Mouse (Mus musculus) neural tube, embryonic 11.5 days (tissue): ENCODE data around the gene Hook2. TPM values are rescaled to one million over a fixed set of nuclear protein-coding genes. Genes with fewer than 3 reads are reported as not detected.
A peak's percentile ranks its signal among the peaks of the same experiment; 100 is the strongest.

Experiments
- ATAC-seq: fragments of 200-750 bp; cut with Nextera tagmentation; 2 replicates; pipeline ENCODE4 v1.8.0; 2017; ENCODE audit warnings: moderate number of reproducible peaks, mild to moderate bottlenecking, moderate TSS enrichment, moderate library complexity; ENCODE audit not compliant: insufficient read depth, low FRiP score, low TSS enrichment
- DNase-seq: peaks from one replicate; pipeline ENCODE4 v3.0.0-alpha.2; 2015; ENCODE audit warnings: low spot score
- H3K27ac ChIP-seq: fragments of 300-500 bp; sonication (generic); 2 replicates; pipeline ENCODE4 v1.5.1; 2014; ENCODE audit warnings: low read depth, mild to moderate bottlenecking, low read length
- H3K27me3 ChIP-seq: fragments of 300-500 bp; sonication (generic); 2 replicates; pipeline ENCODE4 v1.6.1; 2014; ENCODE audit warnings: mild to moderate bottlenecking, low read length, mixed read lengths; ENCODE audit not compliant: control insufficient read depth, insufficient read depth
- H3K36me3 ChIP-seq: fragments of 300-500 bp; sonication (generic); 2 replicates; pipeline ENCODE4 v1.6.1; 2014; ENCODE audit warnings: mild to moderate bottlenecking, low read length, moderate library complexity, mixed read lengths; ENCODE audit not compliant: control insufficient read depth, insufficient read depth
- H3K4me1 ChIP-seq: fragments of 300-500 bp; sonication (generic); 2 replicates; pipeline ENCODE4 v1.6.1; 2014; ENCODE audit warnings: low read length, mixed read lengths; ENCODE audit not compliant: control insufficient read depth, insufficient read depth
- H3K4me2 ChIP-seq: fragments of 300-500 bp; sonication (generic); 2 replicates; pipeline ENCODE4 v1.6.1; 2014; ENCODE audit warnings: low read depth, mild to moderate bottlenecking, moderate library complexity
- H3K4me3 ChIP-seq: fragments of 300-500 bp; sonication (generic); 2 replicates; pipeline ENCODE4 v1.5.1; 2014; ENCODE audit warnings: low read depth, low read length
- H3K9ac ChIP-seq: fragments of 300-500 bp; sonication (generic); 2 replicates; pipeline ENCODE4 v1.6.1; 2014; ENCODE audit warnings: mild to moderate bottlenecking, low read length
- H3K9me3 ChIP-seq: fragments of 300-500 bp; sonication (generic); 2 replicates; pipeline ENCODE4 v1.6.1; 2016; ENCODE audit warnings: low read length; ENCODE audit not compliant: control insufficient read depth
- WGBS: fragments of 180-500 bp; shearing (Covaris S2); extraction: QIAGEN DNeasy Blood & Tissue Kit; methylation state at CpG from one replicate; pipeline ENCODE4 v1.1.7; 2014; 5-methylcytosine and 5-hydroxymethylcytosine counted together
- polyA plus RNA-seq: library from polyadenylated mRNA; unstranded; fragments of >200 nt; fragmentation: Nextera tagmentation; extraction: Ambion mirVana; gene quantifications from 2 replicates; pipeline ENCODE4 v1.2.1, GENCODE M21; 2014

Gene Hook2
- polyA plus RNA-seq, 1 experiment from 2014 or later = 12.9 TPM

- DNase-seq (no peak), ATAC-seq (no peak)
- Histone ChIP-seq H3K27ac (no peak overlapping the region), H3K9ac (no peak overlapping the region), H3K4me3 (no peak overlapping the region), H3K27me3 (peaks cover 25% of the 10 kb centered on the region), H3K4me1 (no peaks in the 10 kb centered on the region), H3K4me2 (no peak overlapping the region), H3K9me3 (no peaks in the 10 kb centered on the region), H3K36me3 (no peaks in the 10 kb centered on the region)
- 8% methylated on average over 18 of the region's 18 CpGs for WGBS
These were observed 37.7 kb upstream of the Hook2 start for GRCm38 (mm10) chr8:84952612-84953255.

GRCm38 (mm10) chr8:84956768-84957167 is 33.6 kb upstream of the Hook2 start:
- Histone ChIP-seq H3K27ac (no peak overlapping the region), H3K4me2 (no peak overlapping the region), H3K4me3 (no peak overlapping the region), H3K9me3 (no peaks in the 10 kb centered on the region), H3K4me1 (no peaks in the 10 kb centered on the region), H3K36me3 (no peaks in the 10 kb centered on the region), H3K9ac (no peak overlapping the region), H3K27me3 (0 out of 2 replicates have a peak, but pooled peaks cover 4% of the 10 kb centered on the region)
- ATAC-seq (no peak), DNase-seq (peak; percentile 74)
- WGBS = 53% methylated on average over 2 of the region's 2 CpGs

GRCm38 (mm10) chr8:84959811-84960210 is 30.6 kb upstream of the Hook2 start:
- Histone ChIP-seq H3K27me3 (no peaks in the 10 kb centered on the region), H3K9me3 (no peaks in the 10 kb centered on the region), H3K4me3 (no peak overlapping the region), H3K9ac (no peak overlapping the region), H3K4me1 (peaks cover under 1% of the 10 kb centered on the region), H3K36me3 (no peaks in the 10 kb centered on the region), H3K27ac (no peak overlapping the region), H3K4me2 (no peak overlapping the region)
- 97% methylated on average over 7 of the region's 7 CpGs for WGBS
- ATAC-seq = no peak
- no peak for DNase-seq

- no peaks in the 10 kb centered on the region for H3K27me3 ChIP-seq
- H3K4me1 ChIP-seq = peaks cover 8% of the 10 kb centered on the region
- 92% methylated on average over 4 of the region's 4 CpGs for WGBS
- no peak overlapping the region for H3K4me2 ChIP-seq
- H3K4me3 ChIP-seq = no peak overlapping the region
- no peak for ATAC-seq
- no peak overlapping the region for H3K9ac ChIP-seq
- no peaks in the 10 kb centered on the region for H3K9me3 ChIP-seq
- no peaks in the 10 kb centered on the region for H3K36me3 ChIP-seq
- no peak overlapping the region for H3K27ac ChIP-seq
- DNase-seq = no peak
These were observed 26.5 kb upstream of the Hook2 start for GRCm38 (mm10) chr8:84963952-84964351.

GRCm38 (mm10) chr8:84965731-84966291 is 24.6 kb upstream of the Hook2 start:
- WGBS = under 1% methylated on average over 41 of the region's 41 CpGs
- H3K27me3 ChIP-seq = no peaks in the 10 kb centered on the region
- H3K27ac ChIP-seq = no peak overlapping the region
- ATAC-seq = peak; percentile 78
- peaks cover 11% of the 10 kb centered on the region for H3K4me1 ChIP-seq
- no peaks in the 10 kb centered on the region for H3K36me3 ChIP-seq
- H3K4me2 ChIP-seq = peak overlapping the region; percentile 59
- no peaks in the 10 kb centered on the region for H3K9me3 ChIP-seq
- H3K9ac ChIP-seq = peak overlapping the region; percentile 58
- peak overlapping the region; percentile 59 for H3K4me3 ChIP-seq
- DNase-seq = peak; percentile 95

- WGBS = 57% methylated on average over 3 of the region's 3 CpGs
- Histone ChIP-seq H3K27ac (no peak overlapping the region), H3K4me3 (no peak overlapping the region)
These were observed 23.8 kb upstream of the Hook2 start for GRCm38 (mm10) chr8:84966603-84967002.

GRCm38 (mm10) chr8:84967532-84968304 is 22.7 kb upstream of the Hook2 start:
- Histone ChIP-seq H3K4me2 (no peak overlapping the region), H3K36me3 (no peaks in the 10 kb centered on the region; the same call in 1 of the 2 replicates), H3K27me3 (no peaks in the 10 kb centered on the region), H3K9me3 (no peaks in the 10 kb centered on the region), H3K9ac (no peak overlapping the region), H3K27ac (no peak overlapping the region), H3K4me3 (no peak overlapping the region), H3K4me1 (peaks cover 16% of the 10 kb centered on the region)
- 92% methylated on average over 13 of the region's 13 CpGs for WGBS
- DNase-seq = no peak
- ATAC-seq = no peak

More at GRCm38 (mm10) chr8:84966603-84967002, 23.8 kb upstream of the Hook2 start:
- H3K36me3 ChIP-seq = no peaks in the 10 kb centered on the region
- no peak for ATAC-seq
- H3K27me3 ChIP-seq = no peaks in the 10 kb centered on the region
- H3K4me2 ChIP-seq = no peak overlapping the region
- H3K9me3 ChIP-seq = no peaks in the 10 kb centered on the region
- H3K9ac ChIP-seq = no peak overlapping the region
- H3K4me1 ChIP-seq = peaks cover 16% of the 10 kb centered on the region
- no peak for DNase-seq

GRCm38 (mm10) chr8:84968650-84969049 is 21.8 kb upstream of the Hook2 start:
- ATAC-seq = no peak
- 14% methylated on average over 2 of the region's 2 CpGs for WGBS
- no peak for DNase-seq
- Histone ChIP-seq H3K27ac (no peak overlapping the region), H3K9ac (peak overlapping the region; percentile 97), H3K4me2 (peak overlapping the region; percentile 83), H3K36me3 (no peaks in the 10 kb centered on the region; the same call in 1 of the 2 replicates), H3K4me1 (peaks cover 16% of the 10 kb centered on the region), H3K27me3 (no peaks in the 10 kb centered on the region), H3K9me3 (no peaks in the 10 kb centered on the region), H3K4me3 (peak overlapping the region; percentile 77)
